Mouse (Mus musculus) layer of hippocampus, postnatal 25 days (tissue): ENCODE results near the gene Frmpd2. TPM values are rescaled to one million over a fixed set of nuclear protein-coding genes. Genes with fewer than 3 reads are reported as not detected.

Experiments
- DNase-seq, 2 experiments: peaks; one replicate each; pipeline ENCODE4 v3.0.0; 2022; ENCODE audit warnings: mixed read lengths in 2 of 2, low spot score in 1 of 2; ENCODE audit errors: extremely low spot score in 1 of 2
- total RNA-seq, 2 experiments: library from RNA; stranded (reverse); gene quantifications; 2 replicates each; pipeline ENCODE4 v1.2.3; 2021

Frmpd2 gene
- total RNA-seq, 2 experiments from 2014 or later: 0.25 to 0.70 TPM

DNA sequence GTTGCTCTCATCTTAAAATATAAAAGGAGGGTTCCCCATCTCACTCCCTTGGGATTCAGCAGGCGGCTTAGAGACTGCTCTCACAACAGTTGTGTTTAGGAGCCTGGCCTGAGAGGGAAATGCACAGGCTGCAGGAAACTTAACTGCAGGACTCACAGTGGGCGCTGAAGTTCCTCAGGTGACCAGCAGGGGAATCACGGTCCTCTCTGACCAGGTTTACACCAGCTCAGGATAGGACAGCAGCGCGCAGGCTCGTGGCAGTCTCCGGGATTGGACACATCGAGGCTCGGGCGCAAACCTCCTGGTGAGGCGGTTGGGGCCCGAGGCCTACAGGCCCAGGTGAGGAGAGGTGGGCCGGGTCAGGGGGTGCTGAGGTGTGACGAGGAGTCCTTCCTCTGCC is 117.5 kb downstream of the Frmpd2 start, which contains the start of gene Ptpn20:
Gene Ptpn20, plus strand, starts transcription at position 257 of the 400 bp plus-strand sequence.
- DNase-seq: no peak

DNA sequence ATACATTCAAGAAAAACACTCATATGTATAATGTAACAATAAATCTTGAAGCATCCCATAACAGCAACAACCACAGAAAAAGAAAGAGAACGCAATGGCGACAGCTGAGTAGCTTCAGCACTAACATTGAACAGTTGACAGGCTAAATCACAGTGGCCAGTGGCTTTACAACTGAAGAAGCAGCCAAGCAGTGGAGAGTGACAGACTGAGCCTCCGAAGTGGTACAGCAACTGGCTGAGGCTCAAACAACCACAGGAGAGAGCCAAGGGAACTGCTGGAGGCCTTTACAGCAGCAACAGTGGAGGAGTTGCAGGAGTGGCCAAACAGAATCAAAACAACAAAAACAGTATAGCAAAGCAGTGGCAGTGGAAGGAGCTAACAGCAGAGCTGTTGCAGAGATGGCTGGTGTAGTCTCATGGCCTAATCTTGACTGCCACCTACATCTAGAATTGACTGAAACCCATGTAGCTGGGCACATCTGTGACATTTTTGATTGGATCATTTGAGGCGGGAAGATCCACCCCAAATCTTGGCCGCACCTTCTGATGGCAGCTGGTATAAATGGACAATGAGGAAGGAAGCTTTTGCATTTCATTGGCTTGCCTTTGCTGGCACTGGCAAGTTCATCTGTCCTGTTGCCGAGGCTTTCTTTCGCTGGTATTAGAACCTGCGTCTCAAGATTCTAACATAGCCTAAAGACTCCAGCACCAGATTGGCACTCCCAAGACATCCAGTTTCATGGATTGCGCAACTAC is 127.1 kb downstream of the Frmpd2 start:
- no peak for DNase-seq

DNA sequence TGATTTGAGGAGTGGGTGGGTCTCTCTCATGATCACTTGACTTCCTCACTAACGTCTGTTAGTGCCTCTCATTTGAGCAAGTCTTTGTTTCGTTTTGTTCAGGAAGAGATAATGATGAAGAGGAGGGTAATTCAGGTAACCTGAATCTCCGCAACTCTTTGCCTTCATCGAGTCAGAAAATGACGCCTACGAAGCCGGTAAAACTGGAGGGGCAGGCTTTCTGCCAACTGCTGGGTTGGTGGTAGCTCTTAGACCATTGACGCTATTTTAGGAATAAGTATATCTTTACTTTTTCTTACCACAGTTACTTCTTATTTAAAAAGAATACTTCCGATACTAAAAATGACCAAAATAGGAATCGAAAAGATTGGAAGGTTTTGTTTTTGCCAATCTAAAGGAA is 135.9 kb downstream of the Frmpd2 start:
- DNase-seq: no peak

Other genes starting within 250 kb of the Frmpd2 start
- 10 to 100 TPM; 84.8 to 91.9 TPM for gene Mapk8, start 24.5 kb upstream of the Frmpd2 start, total RNA-seq
- gene Ptpn20, start 117.5 kb downstream of the Frmpd2 start, total RNA-seq: under 1 TPM; 0.63 to 0.81 TPM